Comparison of ENCODE assay signal across 21 mouse cellular contexts in the genomic region with DNA sequence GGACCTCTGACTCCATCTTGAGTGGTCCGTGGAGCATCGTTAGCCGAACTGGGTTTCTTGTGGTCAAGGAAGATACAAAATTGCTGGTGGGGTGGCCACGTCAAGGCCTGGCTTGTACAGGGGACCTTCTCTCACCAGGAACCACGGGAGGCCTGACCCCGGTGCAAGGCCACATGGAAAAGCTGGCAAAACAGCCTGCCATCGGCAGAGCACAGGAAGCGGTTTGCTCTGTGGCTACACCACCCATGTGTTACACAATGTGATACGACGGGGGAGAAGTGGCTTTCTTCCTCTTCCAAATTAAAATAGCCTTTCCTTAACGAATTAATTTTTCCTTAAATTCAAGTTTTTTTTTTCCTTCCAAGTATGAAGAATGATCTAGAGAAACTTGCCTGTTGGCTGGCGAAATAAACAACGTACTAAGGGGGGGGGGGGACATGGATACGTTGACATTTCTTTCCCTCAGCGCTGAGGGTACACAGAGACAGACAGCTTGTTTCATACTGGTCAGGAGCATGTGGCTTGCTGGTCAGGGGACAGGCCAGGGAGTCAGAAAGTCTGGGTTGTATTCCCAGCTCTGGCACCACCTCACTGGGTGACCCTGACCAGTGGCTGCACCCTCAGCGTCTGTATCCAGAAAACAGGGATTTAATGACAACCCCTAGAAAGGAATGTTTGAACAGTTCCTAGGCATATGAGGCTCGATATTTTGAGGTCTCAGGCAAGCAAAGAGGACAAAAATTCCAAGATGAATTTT.
DNase-seq lines count a peak whose midpoint lies in the region; ATAC-seq lines count a peak whose summit lies in the region.
"Had no signal": no experiment of that assay in that cellular context is flagged by ENCODE, and none has a peak within 500 bp of the region (broad histone marks: within the 10 kb centered on the region; RNA-seq: fewer than 3 reads in every experiment).

No protein-coding gene starts in this region.

- H3K36me3 ChIP-seq in liver, embryonic 12.5 days = no peaks in the 10 kb centered on the region
- no peaks in the 10 kb centered on the region for H3K36me3 ChIP-seq in midbrain, embryonic 16.5 days (ENCODE audit: control insufficient read depth, insufficient read depth, low read length)
- H3K36me3 ChIP-seq: embryonic facial prominence, embryonic 15.5 days; hindbrain, embryonic 15.5 days; limb, embryonic 10.5 days; midbrain, embryonic 15.5 days had no signal

- no peak overlapping the region for H3K4me3 ChIP-seq in liver, embryonic 12.5 days
- no peak overlapping the region for H3K4me3 ChIP-seq in midbrain, embryonic 16.5 days (ENCODE audit: low read depth, low read length)
- H3K4me3 ChIP-seq: embryonic facial prominence, embryonic 15.5 days; hindbrain, embryonic 15.5 days; limb, embryonic 10.5 days; midbrain, embryonic 15.5 days had no signal

- no peak overlapping the region for H3K9ac ChIP-seq in liver, embryonic 12.5 days
- no peak overlapping the region for H3K9ac ChIP-seq in midbrain, embryonic 16.5 days (ENCODE audit: low read depth, low read length)
- H3K9ac ChIP-seq: embryonic facial prominence, embryonic 15.5 days; hindbrain, embryonic 15.5 days; midbrain, embryonic 15.5 days had no signal

- H3K4me1 ChIP-seq in liver, embryonic 12.5 days = no peaks in the 10 kb centered on the region
- H3K4me1 ChIP-seq in midbrain, embryonic 16.5 days (ENCODE audit: control insufficient read depth, insufficient read depth, low read length) = no peaks in the 10 kb centered on the region
- H3K4me1 ChIP-seq: embryonic facial prominence, embryonic 15.5 days; hindbrain, embryonic 15.5 days; limb, embryonic 10.5 days; midbrain, embryonic 15.5 days had no signal

- 33% methylated on average over 17 of the region's 17 CpGs for WGBS in liver, embryonic 12.5 days (ENCODE audit: insufficient replicate concordance)
- 93% methylated on average over 17 of the region's 17 CpGs for WGBS in midbrain, embryonic 16.5 days

- no peak overlapping the region for H3K27ac ChIP-seq in liver, embryonic 12.5 days
- no peak overlapping the region for H3K27ac ChIP-seq in midbrain, embryonic 16.5 days (ENCODE audit: low read length)
- H3K27ac ChIP-seq: embryonic facial prominence, embryonic 15.5 days; hindbrain, embryonic 15.5 days; kidney, postnatal 0 days; limb, embryonic 10.5 days; midbrain, embryonic 15.5 days had no signal

- no peak for ATAC-seq in liver, embryonic 12.5 days
- ATAC-seq in granulocyte monocyte progenitor cell, adult 5-6 weeks (replicated peaks; ENCODE audit: poor library complexity, severe bottlenecking) = peak; percentile 98
- ATAC-seq in neutrophil, adult 5-6 weeks (ENCODE audit: extremely low read depth, insufficient number of reproducible peaks, low FRiP score, poor library complexity, severe bottlenecking) = 0 out of 2 replicates have a peak, but pooled peaks have one; percentile 23
- no peak for ATAC-seq in midbrain, embryonic 16.5 days
- ATAC-seq: intestine, embryonic 16.5 days; midbrain, embryonic 15.5 days had no signal

- H3K9me3 ChIP-seq in liver, embryonic 12.5 days (replicated peaks) = peaks cover 5% of the 10 kb centered on the region
- no peaks in the 10 kb centered on the region; the same call in 1 of the 2 replicates for H3K9me3 ChIP-seq in midbrain, embryonic 16.5 days (replicated peaks; ENCODE audit: control insufficient read depth, low read length, poor library complexity, severe bottlenecking)
- H3K9me3 ChIP-seq: hindbrain, embryonic 15.5 days; limb, embryonic 10.5 days; midbrain, embryonic 15.5 days had no signal

- peak; percentile 13 for DNase-seq in adrenal gland, postnatal 10 days
- DNase-seq in adrenal gland, postnatal 25 days = no peak
- peak; percentile 30 for DNase-seq in liver
- DNase-seq in frontal cortex, postnatal 36 days (ENCODE audit: low spot score in 2 of 2) = no peak
- DNase-seq: adrenal gland, adult 8-10 months; cerebellum, adult 9-11 months; embryo, embryonic 11 days; heart, postnatal 14 days; right cerebral cortex, adult 18-20 months; spleen, adult 18-20 months had no signal

- no peak overlapping the region for H3K4me2 ChIP-seq in liver, embryonic 12.5 days
- no peak overlapping the region for H3K4me2 ChIP-seq in midbrain, embryonic 16.5 days (ENCODE audit: low read length)
- H3K4me2 ChIP-seq: embryonic facial prominence, embryonic 15.5 days; hindbrain, embryonic 15.5 days; midbrain, embryonic 15.5 days had no signal

- H3K27me3 ChIP-seq in liver, embryonic 12.5 days (replicated peaks) = no peaks in the 10 kb centered on the region
- H3K27me3 ChIP-seq in midbrain, embryonic 16.5 days (ENCODE audit: control insufficient read depth, insufficient read depth, low read depth, low read length) = no peaks in the 10 kb centered on the region
- H3K27me3 ChIP-seq: CH12.LX; embryonic facial prominence, embryonic 15.5 days; hindbrain, embryonic 15.5 days; midbrain, embryonic 15.5 days had no signal

Comparison
In these comparisons a context has a peak if more than half of its experiments do, and no peak if none do; other contexts are left out.
1. DNase-seq: peak in adrenal gland, postnatal 10 days (single experiment) and liver (single experiment); none in adrenal gland, postnatal 25 days (single experiment) and frontal cortex, postnatal 36 days (0 of 2).
2. ATAC-seq: peak in granulocyte monocyte progenitor cell, adult 5-6 weeks (single experiment) and neutrophil, adult 5-6 weeks (single experiment); none in liver, embryonic 12.5 days (single experiment) and midbrain, embryonic 16.5 days (single experiment).